Mouse (Mus musculus) lung, postnatal 0 days (tissue): ENCODE measurements at regions not wholly inside any gene's neighbourhood (a gene's known extent, or its start where the extent isn't known, plus 50 kb on each side); places are given as distances from the start of the nearest gene placed in this dataset.

ENCODE experiments used
- ATAC-seq: fragments of 200-750 bp; cut with Nextera tagmentation; 2 replicates; pipeline ENCODE4 v1.8.0; 2017; ENCODE audit warnings: moderate library complexity
- DNase-seq: peaks from one replicate; pipeline ENCODE4 v3.0.0-alpha.2; 2016; ENCODE audit warnings: low spot score
- H3K27ac ChIP-seq: fragments of 300-500 bp; sonication (generic); 2 replicates; pipeline ENCODE4 v1.5.1; 2014; ENCODE audit warnings: antibody characterized with exemption, mild to moderate bottlenecking, low read length, mixed read lengths
- H3K27me3 ChIP-seq: fragments of 300-500 bp; sonication (generic); replicated peaks from 2 replicates; pipeline ENCODE4 v1.6.1; 2014; ENCODE audit warnings: low read length, mixed read lengths; ENCODE audit not compliant: insufficient read depth
- H3K36me3 ChIP-seq: fragments of 300-500 bp; sonication (generic); 2 replicates; pipeline ENCODE4 v1.6.1; 2014; ENCODE audit warnings: low read length, mixed read lengths; ENCODE audit not compliant: insufficient read depth
- H3K4me1 ChIP-seq: fragments of 300-500 bp; sonication (generic); 2 replicates; pipeline ENCODE4 v1.6.1; 2014; ENCODE audit warnings: antibody characterized with exemption, low read depth, low read length, mixed read lengths; ENCODE audit not compliant: insufficient read depth
- H3K4me2 ChIP-seq: fragments of 300-500 bp; sonication (generic); replicated peaks from 2 replicates; pipeline ENCODE4 v1.6.1; 2014; ENCODE audit warnings: low read depth, mild to moderate bottlenecking, low read length, moderate library complexity, mixed read lengths
- H3K4me3 ChIP-seq: fragments of 300-500 bp; sonication (generic); 2 replicates; pipeline ENCODE4 v1.5.1; 2014; ENCODE audit warnings: low read depth, low read length
- H3K9ac ChIP-seq: fragments of 300-500 bp; sonication (generic); replicated peaks from 2 replicates; pipeline ENCODE4 v1.6.1; 2014; ENCODE audit warnings: low read depth, mild to moderate bottlenecking
- H3K9me3 ChIP-seq: fragments of 300-500 bp; sonication (generic); 2 replicates; pipeline ENCODE4 v1.6.1; 2016; ENCODE audit warnings: low read length, mixed read lengths
- CTCF ChIP-seq: IDR thresholded peaks from 2 replicates; pipeline ENCODE4 v1.5.1; 2016; ENCODE audit warnings: antibody characterized with exemption, mild to moderate bottlenecking
- EP300 ChIP-seq: IDR thresholded peaks from 2 replicates; pipeline ENCODE4 v1.6.1; 2016; ENCODE audit warnings: antibody characterized with exemption, mild to moderate bottlenecking, control low read depth
- WGBS: fragments of 180-500 bp; shearing (Covaris S2); extraction: QIAGEN DNeasy Blood & Tissue Kit; methylation state at CpG from one replicate; pipeline ENCODE4 v1.1.7; 2014; 5-methylcytosine and 5-hydroxymethylcytosine counted together

GRCm38 (mm10) chr12:15676127-15676526, 140.6 kb downstream of the Trib2 start:
- no peaks in the 10 kb centered on the region for H3K36me3 ChIP-seq
- no peak overlapping the region for H3K9ac ChIP-seq
- no peak for ATAC-seq
- H3K4me1 ChIP-seq: no peaks in the 10 kb centered on the region
- TF ChIP-seq CTCF: no peak
- TF ChIP-seq EP300: no peak
- no peak overlapping the region for H3K4me3 ChIP-seq
- no peak overlapping the region for H3K4me2 ChIP-seq
- WGBS: 52% methylated on average over 3 of the region's 3 CpGs
- H3K9me3 ChIP-seq: no peaks in the 10 kb centered on the region
- H3K27ac ChIP-seq: no peak overlapping the region
- no peaks in the 10 kb centered on the region for H3K27me3 ChIP-seq
- peak; percentile 17 for DNase-seq

GRCm38 (mm10) chr12:15659755-15660154, 157.0 kb downstream of the Trib2 start:
- TF ChIP-seq CTCF (no peak), EP300 (peak; percentile 66)
- Histone ChIP-seq H3K27me3 (no peaks in the 10 kb centered on the region), H3K4me2 (no peak overlapping the region), H3K4me3 (no peak overlapping the region), H3K4me1 (no peaks in the 10 kb centered on the region), H3K9me3 (no peaks in the 10 kb centered on the region), H3K27ac (no peak overlapping the region), H3K9ac (no peak overlapping the region), H3K36me3 (no peaks in the 10 kb centered on the region)
- 34% methylated on average over 2 of the region's 2 CpGs for WGBS
- ATAC-seq (peak; percentile 67), DNase-seq (peak; percentile 42)

GRCm38 (mm10) chr12:15659332-15659731, 157.4 kb downstream of the Trib2 start:
- H3K36me3 ChIP-seq: no peaks in the 10 kb centered on the region
- no peak overlapping the region for H3K4me2 ChIP-seq
- H3K4me3 ChIP-seq: no peak overlapping the region
- no peaks in the 10 kb centered on the region; the same call in 1 of the 2 replicates for H3K4me1 ChIP-seq
- WGBS: 40% methylated on average over 2 of the region's 2 CpGs
- H3K27ac ChIP-seq: no peak overlapping the region
- no peaks in the 10 kb centered on the region for H3K27me3 ChIP-seq
- ATAC-seq (no peak), DNase-seq (no peak)
- TF ChIP-seq EP300 (no peak), CTCF (no peak)
- no peak overlapping the region for H3K9ac ChIP-seq
- H3K9me3 ChIP-seq: no peaks in the 10 kb centered on the region

- WGBS: 64% methylated on average over 3 of the region's 3 CpGs
These were observed 158.9 kb downstream of the Trib2 start for GRCm38 (mm10) chr12:15657748-15658251.

GRCm38 (mm10) chr12:15654585-15654984, 162.1 kb downstream of the Trib2 start:
- H3K9ac ChIP-seq: no peak overlapping the region
- H3K4me2 ChIP-seq: no peak overlapping the region
- H3K27me3 ChIP-seq: no peaks in the 10 kb centered on the region
- H3K9me3 ChIP-seq: no peaks in the 10 kb centered on the region
- no peaks in the 10 kb centered on the region; the same call in 1 of the 2 replicates for H3K4me1 ChIP-seq
- no peak overlapping the region for H3K4me3 ChIP-seq
- no peak overlapping the region for H3K27ac ChIP-seq
- ATAC-seq: no peak
- WGBS: 79% methylated on average over 4 of the region's 4 CpGs
- TF ChIP-seq CTCF (no peak), EP300 (no peak)
- H3K36me3 ChIP-seq: no peaks in the 10 kb centered on the region
- DNase-seq: no peak

More at GRCm38 (mm10) chr12:15657748-15658251, 158.9 kb downstream of the Trib2 start:
- no peak for DNase-seq
- Histone ChIP-seq H3K9ac (no peak overlapping the region), H3K4me2 (no peak overlapping the region), H3K4me3 (no peak overlapping the region), H3K4me1 (no peaks in the 10 kb centered on the region; the same call in 1 of the 2 replicates), H3K27ac (no peak overlapping the region), H3K9me3 (no peaks in the 10 kb centered on the region), H3K27me3 (no peaks in the 10 kb centered on the region), H3K36me3 (no peaks in the 10 kb centered on the region)
- TF ChIP-seq EP300 (no peak), CTCF (no peak)
- ATAC-seq: no peak

GRCm38 (mm10) chr12:15653357-15653763, 163.4 kb downstream of the Trib2 start:
- Histone ChIP-seq H3K36me3 (no peaks in the 10 kb centered on the region), H3K9ac (no peak overlapping the region), H3K4me2 (no peak overlapping the region), H3K27ac (no peak overlapping the region), H3K27me3 (no peaks in the 10 kb centered on the region), H3K9me3 (no peaks in the 10 kb centered on the region), H3K4me3 (no peak overlapping the region), H3K4me1 (no peaks in the 10 kb centered on the region; the same call in 1 of the 2 replicates)
- TF ChIP-seq CTCF (no peak), EP300 (peak; percentile 75)
- peak; percentile 93 for ATAC-seq
- DNase-seq: peak; percentile 91
- WGBS: 24% methylated on average over 8 of the region's 8 CpGs

- 71% methylated on average over 2 of the region's 2 CpGs for WGBS
- DNase-seq (no peak), ATAC-seq (no peak)
- Histone ChIP-seq H3K27me3 (no peaks in the 10 kb centered on the region), H3K27ac (no peak overlapping the region), H3K4me1 (no peaks in the 10 kb centered on the region; the same call in 1 of the 2 replicates), H3K9me3 (no peaks in the 10 kb centered on the region), H3K9ac (no peak overlapping the region), H3K4me3 (no peak overlapping the region), H3K4me2 (no peak overlapping the region), H3K36me3 (no peaks in the 10 kb centered on the region)
- no peak for TF ChIP-seq CTCF
- no peak for TF ChIP-seq EP300
These were observed 165.4 kb downstream of the Trib2 start for GRCm38 (mm10) chr12:15651293-15651692.
